Mouse (Mus musculus) small intestine, adult 2 months (tissue): ENCODE data around the gene Magt1.

Experiments used
- CTCF ChIP-seq: fragments of 200-500 bp; IDR thresholded peaks from 2 replicates; pipeline ENCODE4 v1.5.1; 2012; ENCODE audit warnings: low read depth, mild to moderate bottlenecking, control low read depth, inconsistent platforms, low read length, moderate library complexity, mixed read lengths; ENCODE audit not compliant: insufficient replicate concordance, insufficient read length; ENCODE audit errors: extremely low read depth
- POLR2A ChIP-seq: fragments of 200-500 bp; IDR thresholded peaks from 2 replicates; pipeline ENCODE4 v1.6.1; 2012; ENCODE audit warnings: low read depth, mild to moderate bottlenecking, control low read depth, inconsistent platforms, low read length, moderate library complexity

- no peak for TF ChIP-seq CTCF
- peak; percentile 80 for TF ChIP-seq POLR2A
Observed at GRCm38 (mm10) chrX:106011465-106012159, at the start of gene Magt1.
